Mouse (Mus musculus) c-Kit-positive CD71-positive TER-119-positive erythroid progenitor cells, embryonic 14.5 days (primary cell): ENCODE measurements around the gene Pirb.

Experiments
- DNase-seq: peaks from one replicate; pipeline ENCODE4 v3.0.0-alpha.2; 2013; ENCODE audit warnings: low spot score

Gene Pirb

DNA sequence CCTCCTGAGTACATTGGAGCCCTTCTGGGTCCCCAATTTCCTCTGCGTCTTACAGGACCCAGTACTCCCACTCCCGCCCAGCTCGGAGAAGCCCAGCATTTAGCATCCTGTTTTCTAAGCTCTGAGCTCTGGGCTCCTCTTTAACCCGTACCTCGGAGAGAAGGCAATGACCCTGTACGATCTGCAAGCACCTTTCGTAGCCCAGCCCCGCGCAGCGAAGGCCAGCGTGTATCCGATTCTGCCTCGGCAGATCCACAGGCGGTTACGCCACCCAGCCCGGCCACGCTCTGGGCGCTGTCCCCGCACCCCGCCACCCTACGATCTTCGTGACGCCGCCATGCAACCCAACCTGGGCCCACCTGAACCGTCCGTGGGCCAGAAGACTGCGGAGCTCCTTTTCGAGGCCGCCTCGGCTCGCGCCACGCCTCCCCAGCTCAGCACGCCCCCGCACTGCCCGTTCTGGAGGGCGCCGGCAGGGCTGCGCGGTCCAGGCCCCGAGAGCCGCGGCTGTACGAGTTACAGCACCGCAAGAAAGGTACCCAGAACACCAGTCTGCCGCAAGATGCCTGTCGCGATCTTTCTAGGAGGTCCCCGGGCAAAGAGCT lies 27.7 kb downstream of the Pirb start, which contains the start of gene Tsen34:
Gene Tsen34, plus strand, starts transcription at position 482 of the 605 bp plus-strand sequence.
- DNase-seq, result no peak

DNA sequence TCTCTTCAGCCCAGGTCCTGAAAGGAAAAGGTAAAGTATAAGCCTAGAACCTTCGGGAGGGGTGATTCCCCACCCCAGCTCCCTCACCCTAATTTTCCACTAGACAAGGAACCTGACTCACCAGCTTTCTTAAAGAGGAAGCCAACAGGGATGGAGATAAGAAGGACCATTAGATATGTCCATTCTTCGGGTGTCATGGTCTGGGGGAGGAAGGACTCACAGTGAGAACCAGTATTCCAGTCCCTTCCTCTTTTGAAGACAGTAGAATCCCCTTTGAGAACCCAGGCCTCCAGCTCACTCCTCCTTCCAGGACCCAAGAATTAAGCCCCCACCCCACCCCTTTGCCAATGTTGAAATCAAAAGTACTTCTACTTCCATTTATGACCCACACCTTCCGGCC lies 28.3 kb downstream of the Pirb start:
- DNase-seq, result no peak

GRCm38 (mm10) chr7:3685400-3686187 lies 34.6 kb downstream of the Pirb start:
- DNase-seq, result no peak

GRCm38 (mm10) chr7:3684698-3685097 lies 35.5 kb downstream of the Pirb start:
- DNase-seq, result no peak

DNA sequence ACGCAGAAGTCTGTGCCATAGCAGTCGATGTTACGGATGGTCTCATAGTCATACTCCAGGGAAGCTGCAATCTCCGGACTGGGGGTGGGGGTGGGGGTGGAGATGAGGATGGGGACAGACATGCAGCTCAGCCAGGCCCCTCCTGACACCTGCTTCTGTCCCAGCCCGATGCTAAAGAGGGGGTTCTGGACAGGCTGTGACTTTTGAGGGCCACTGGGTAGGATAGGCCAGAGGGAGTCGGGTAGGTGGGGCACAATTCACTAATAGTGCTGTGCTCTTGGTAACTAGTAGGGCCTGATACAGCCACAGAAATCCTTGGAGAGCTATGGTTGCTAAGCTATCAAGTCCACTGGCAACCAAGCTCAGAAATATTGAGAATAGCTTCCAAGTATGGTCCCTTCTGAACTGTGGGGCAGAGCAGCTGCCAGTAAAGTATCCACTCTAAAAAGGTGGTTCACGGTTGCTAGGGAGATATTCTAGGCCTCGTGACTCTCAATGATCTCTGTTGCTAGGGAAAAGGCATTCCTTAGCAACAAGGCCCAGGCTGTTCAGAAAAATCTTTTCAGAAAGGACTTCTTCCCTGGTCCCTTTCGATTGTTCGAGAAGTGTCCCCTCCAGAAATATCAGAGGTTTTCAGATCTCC lies 36.2 kb downstream of the Pirb start:
- DNase-seq, result no peak

DNA sequence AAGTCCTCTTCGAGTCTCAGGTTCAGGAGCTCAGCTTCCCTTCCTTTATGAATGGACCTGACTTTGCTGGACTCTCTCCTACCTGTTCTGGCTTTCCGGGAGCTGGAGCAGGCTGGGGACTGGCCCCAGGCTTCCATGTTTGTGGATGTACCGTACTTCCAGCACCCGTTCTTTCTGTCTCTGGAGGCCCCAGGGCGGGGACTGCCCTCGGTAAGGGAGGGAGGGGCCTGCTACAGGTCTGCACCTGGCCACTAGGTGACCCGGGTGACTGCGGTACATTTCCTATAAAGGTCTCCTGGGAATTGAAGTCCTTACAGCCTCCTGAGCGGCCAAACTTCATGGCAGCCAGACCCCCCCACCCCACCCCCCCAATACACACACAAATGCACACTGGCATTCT lies 42.8 kb downstream of the Pirb start, which contains the start of gene Tmc4:
Gene Tmc4, minus strand, starts transcription at position 212 of the 400 bp plus-strand sequence.
- DNase-seq, result no peak

DNA sequence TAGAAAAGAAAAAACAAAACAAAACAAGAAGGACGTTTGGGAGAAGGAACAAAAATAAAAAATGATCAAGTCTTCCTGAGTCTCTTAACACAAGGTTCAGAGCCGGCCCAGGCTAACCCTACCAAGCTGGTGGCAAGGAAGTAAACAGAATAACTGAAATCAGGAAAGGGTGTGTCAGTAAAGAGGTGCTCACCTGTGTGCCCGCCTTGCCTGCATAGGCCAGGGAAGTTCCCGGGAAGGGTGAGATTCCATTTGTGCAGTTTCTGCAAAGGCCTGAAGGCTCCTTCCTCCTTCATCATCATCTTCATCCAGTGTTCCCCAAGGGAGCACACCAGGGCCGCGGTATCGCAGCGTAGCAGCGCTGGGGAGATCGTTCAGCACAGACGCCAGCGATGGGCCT lies 43.8 kb downstream of the Pirb start:
- no peak for DNase-seq

DNA sequence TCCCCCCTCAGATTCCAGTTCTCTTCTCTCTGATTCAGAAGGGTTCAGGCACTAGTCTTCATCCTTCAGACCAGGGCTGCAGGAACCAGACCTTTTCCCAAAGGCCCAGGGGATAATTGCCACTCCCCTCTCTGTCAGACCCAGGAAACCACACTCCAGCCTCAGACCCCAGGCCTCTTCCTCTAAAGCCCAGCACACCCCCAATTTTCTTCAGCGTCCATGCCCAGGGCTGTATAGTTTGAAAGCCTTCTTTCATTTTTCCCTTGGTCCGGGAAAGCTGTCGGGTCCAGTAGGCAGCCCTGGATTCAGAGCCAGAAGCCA lies 45.0 kb downstream of the Pirb start:
- no peak for DNase-seq

GRCm38 (mm10) chr7:3674507-3675227 lies 45.5 kb downstream of the Pirb start:
- peak; percentile 79 for DNase-seq

- DNase-seq, result peak; percentile 65
These were observed 53.2 kb downstream of the Pirb start for GRCm38 (mm10) chr7:3666921-3667391.

- DNase-seq, result peak; percentile 98
These were observed 54.7 kb downstream of the Pirb start, which contains the start of gene Leng1 for GRCm38 (mm10) chr7:3665215-3666114. Gene Leng1 (minus strand): TSS chr7:3665840.

- DNase-seq, result no peak
These were observed 55.5 kb downstream of the Pirb start for GRCm38 (mm10) chr7:3664524-3665214.
